Mouse (Mus musculus) ES-CJ7 (cell line): ENCODE data around the gene Nudt17.
"Not testable (repeated sequence)": the region's sequence is repeated elsewhere in the genome, so short reads cannot be mapped to it uniquely, and the experiment has no call there.

Experiments used
- DNase-seq: peaks from one replicate; pipeline ENCODE4 v3.0.0; 2011; ENCODE audit warnings: low read depth, low spot score

Gene Nudt17

GRCm38 (mm10) chr3:96707903-96708683 lies at the start of gene Nudt17:
TSS of gene Nudt17 (minus strand) at chr3:96708562.
- peak; percentile 63 for DNase-seq

- DNase-seq: peak; percentile 36
Measured at GRCm38 (mm10) chr3:96757691-96758090, 49.3 kb upstream of the Nudt17 start.

GRCm38 (mm10) chr3:96755935-96756334 lies 47.6 kb upstream of the Nudt17 start:
- no peak for DNase-seq

- DNase-seq: no peak
Measured at GRCm38 (mm10) chr3:96746829-96747228, 38.5 kb upstream of the Nudt17 start.

- DNase-seq: no peak
Measured at GRCm38 (mm10) chr3:96744348-96744747, 36.0 kb upstream of the Nudt17 start.

GRCm38 (mm10) chr3:96740279-96740678 lies 31.9 kb upstream of the Nudt17 start:
- DNase-seq: not testable (repeated sequence)

GRCm38 (mm10) chr3:96737995-96738394 lies 29.6 kb upstream of the Nudt17 start:
- DNase-seq: peak; percentile 54

- DNase-seq: no peak
Measured at GRCm38 (mm10) chr3:96737013-96737740, 28.8 kb upstream of the Nudt17 start.

GRCm38 (mm10) chr3:96735200-96735599 lies 26.8 kb upstream of the Nudt17 start:
- DNase-seq: no peak

- peak; percentile 36 for DNase-seq
Measured at GRCm38 (mm10) chr3:96733984-96734383, 25.6 kb upstream of the Nudt17 start.

GRCm38 (mm10) chr3:96730785-96731184 lies 22.4 kb upstream of the Nudt17 start:
- no peak for DNase-seq

- DNase-seq: no peak
Measured at GRCm38 (mm10) chr3:96729403-96729784, 21.0 kb upstream of the Nudt17 start.

GRCm38 (mm10) chr3:96728634-96729402 lies 20.5 kb upstream of the Nudt17 start:
- no peak for DNase-seq

- DNase-seq: no peak
Measured at GRCm38 (mm10) chr3:96727828-96728633, 19.7 kb upstream of the Nudt17 start.

- peak; percentile 94 for DNase-seq
Measured at GRCm38 (mm10) chr3:96727343-96727827, 19.0 kb upstream of the Nudt17 start, which contains the start of the genes Polr3c and Rnf115. TSS of gene Polr3c (minus strand) at chr3:96727628. TSS of gene Rnf115 (plus strand) at chr3:96727664.

- DNase-seq: peak; percentile 78
Measured at GRCm38 (mm10) chr3:96719173-96719572, 10.8 kb upstream of the Nudt17 start.

- DNase-seq: no peak
Measured at GRCm38 (mm10) chr3:96715854-96716253, 7.5 kb upstream of the Nudt17 start.

GRCm38 (mm10) chr3:96714286-96714685 lies 5.9 kb upstream of the Nudt17 start:
- DNase-seq: no peak

GRCm38 (mm10) chr3:96708684-96709064 lies 312 bp upstream of the Nudt17 start:
- no peak for DNase-seq

GRCm38 (mm10) chr3:96706984-96707383 lies 1.4 kb downstream of the Nudt17 start:
- no peak for DNase-seq

- no peak for DNase-seq
Measured at GRCm38 (mm10) chr3:96706217-96706616, 2.1 kb downstream of the Nudt17 start.
